Mouse (Mus musculus) NIH3T3 (cell line): ENCODE measurements around the gene Dnajc6.

Experiments used
- DNase-seq: peaks from one replicate; pipeline ENCODE4 v3.0.0-alpha.2; 2012; ENCODE audit warnings: low read depth

Dnajc6 gene

GRCm38 (mm10) chr4:101496534-101497237 lies at the start of gene Dnajc6:
Dnajc6 (plus strand) TSS chr4:101496648.
- no peak for DNase-seq

GRCm38 (mm10) chr4:101448701-101449100 lies 47.7 kb upstream of the Dnajc6 start:
- DNase-seq, result no peak

- no peak for DNase-seq
Measured at GRCm38 (mm10) chr4:101449344-101449743, 47.1 kb upstream of the Dnajc6 start.

- DNase-seq, result peak; percentile 40
Measured at GRCm38 (mm10) chr4:101450150-101450780, 46.2 kb upstream of the Dnajc6 start.

- DNase-seq, result no peak
Measured at GRCm38 (mm10) chr4:101451089-101451488, 45.4 kb upstream of the Dnajc6 start.

GRCm38 (mm10) chr4:101452829-101453228 lies 43.6 kb upstream of the Dnajc6 start:
- DNase-seq, result no peak

- no peak for DNase-seq
Measured at GRCm38 (mm10) chr4:101457176-101457575, 39.3 kb upstream of the Dnajc6 start.

- DNase-seq, result peak; percentile 85
Measured at GRCm38 (mm10) chr4:101458341-101458740, 38.1 kb upstream of the Dnajc6 start.

GRCm38 (mm10) chr4:101459358-101459757 lies 37.1 kb upstream of the Dnajc6 start:
- DNase-seq, result no peak

GRCm38 (mm10) chr4:101460114-101460513 lies 36.3 kb upstream of the Dnajc6 start:
- DNase-seq, result no peak

- DNase-seq, result no peak
Measured at GRCm38 (mm10) chr4:101462065-101462464, 34.4 kb upstream of the Dnajc6 start.

GRCm38 (mm10) chr4:101466264-101466663 lies 30.2 kb upstream of the Dnajc6 start:
- DNase-seq, result no peak

GRCm38 (mm10) chr4:101469242-101469641 lies 27.2 kb upstream of the Dnajc6 start:
- DNase-seq, result no peak

GRCm38 (mm10) chr4:101470543-101470942 lies 25.9 kb upstream of the Dnajc6 start:
- peak; percentile 57 for DNase-seq

- peak; percentile 75 for DNase-seq
Measured at GRCm38 (mm10) chr4:101472767-101473166, 23.7 kb upstream of the Dnajc6 start.

GRCm38 (mm10) chr4:101490320-101490917 lies 6.0 kb upstream of the Dnajc6 start:
- DNase-seq, result no peak

- no peak for DNase-seq
Measured at GRCm38 (mm10) chr4:101491704-101492103, 4.7 kb upstream of the Dnajc6 start.

GRCm38 (mm10) chr4:101493611-101494197 lies 2.7 kb upstream of the Dnajc6 start:
- no peak for DNase-seq

- no peak for DNase-seq
Measured at GRCm38 (mm10) chr4:101496188-101496533, 287 bp upstream of the Dnajc6 start.

GRCm38 (mm10) chr4:101497336-101497735 lies 888 bp downstream of the Dnajc6 start:
- DNase-seq, result no peak

GRCm38 (mm10) chr4:101504470-101505007 lies 8.1 kb downstream of the Dnajc6 start:
- DNase-seq, result no peak

- no peak for DNase-seq
Measured at GRCm38 (mm10) chr4:101505966-101506365, 9.5 kb downstream of the Dnajc6 start.

GRCm38 (mm10) chr4:101506372-101506771 lies 9.9 kb downstream of the Dnajc6 start:
- DNase-seq, result no peak
